Mouse (Mus musculus): Measurements from ENCODE around the gene Zfp536.
A peak's percentile ranks its signal among the peaks of the same experiment; 100 is the strongest.

The Zfp536 gene

DNA sequence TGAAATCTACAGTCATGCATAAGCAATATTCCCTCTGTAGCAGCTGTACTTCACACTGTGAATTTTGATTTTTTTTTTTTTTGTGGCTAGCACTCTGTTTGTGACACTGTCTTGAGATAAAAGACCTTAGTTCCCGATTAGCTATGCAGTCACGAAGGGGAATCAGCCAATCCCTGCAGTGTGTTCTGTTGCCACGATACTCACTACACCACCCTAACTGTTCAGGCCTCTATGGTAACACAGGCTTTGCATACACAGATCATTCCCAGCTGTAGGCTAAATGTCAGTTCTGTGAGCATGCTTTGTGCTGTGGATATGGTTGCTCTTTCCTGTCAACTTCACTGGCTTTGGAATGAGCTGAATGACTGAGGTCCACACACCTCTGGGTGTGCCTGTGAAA, 325.9 kb downstream of the Zfp536 start:
- DNase-seq: no peak

- DNase-seq: no peak
Observed at GRCm38 (mm10) chr7:37439912-37440311, 333.5 kb downstream of the Zfp536 start.

DNA sequence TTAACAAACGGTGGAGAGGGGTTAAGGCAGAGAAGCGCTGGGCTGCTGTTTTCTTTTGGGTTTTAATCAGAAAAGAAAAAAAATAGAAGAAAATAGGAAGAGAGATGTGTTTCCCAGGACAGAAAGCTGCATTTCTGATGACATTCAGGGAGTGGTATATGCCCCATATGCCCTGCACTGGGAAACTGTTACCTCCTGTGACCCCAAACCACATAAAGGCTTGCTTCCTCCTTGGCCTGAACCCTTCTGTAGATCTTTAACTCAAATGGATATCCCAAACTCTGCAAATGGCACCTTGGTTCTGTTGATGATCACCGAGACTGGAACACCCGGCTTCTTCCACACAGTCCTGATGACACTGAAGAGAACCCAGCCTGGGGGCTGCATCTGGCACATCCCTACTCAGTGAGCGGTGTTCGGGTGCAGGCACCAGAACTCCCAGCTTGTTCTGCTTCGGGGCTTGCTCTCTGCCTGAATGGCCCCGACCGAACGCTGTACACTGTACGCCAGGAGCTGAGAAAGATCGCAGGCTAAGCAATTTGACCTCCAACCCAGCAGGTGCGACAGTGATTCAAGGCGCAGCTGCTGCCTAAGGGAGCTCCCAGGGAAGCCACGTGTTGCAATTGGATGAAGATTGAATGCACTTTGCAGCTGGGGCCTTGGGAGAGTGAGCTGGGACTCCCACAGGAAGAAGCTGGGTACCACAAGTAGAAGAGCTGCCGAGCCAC, 334.2 kb downstream of the Zfp536 start:
- DNase-seq: no peak

GRCm38 (mm10) chr7:37437887-37438286, 335.6 kb downstream of the Zfp536 start:
- DNase-seq: no peak

- DNase-seq: peak; percentile 69 to 85
Observed at GRCm38 (mm10) chr7:37433156-37433555, 340.3 kb downstream of the Zfp536 start.

GRCm38 (mm10) chr7:37431471-37431870, 342.0 kb downstream of the Zfp536 start:
- no peak for DNase-seq

DNA sequence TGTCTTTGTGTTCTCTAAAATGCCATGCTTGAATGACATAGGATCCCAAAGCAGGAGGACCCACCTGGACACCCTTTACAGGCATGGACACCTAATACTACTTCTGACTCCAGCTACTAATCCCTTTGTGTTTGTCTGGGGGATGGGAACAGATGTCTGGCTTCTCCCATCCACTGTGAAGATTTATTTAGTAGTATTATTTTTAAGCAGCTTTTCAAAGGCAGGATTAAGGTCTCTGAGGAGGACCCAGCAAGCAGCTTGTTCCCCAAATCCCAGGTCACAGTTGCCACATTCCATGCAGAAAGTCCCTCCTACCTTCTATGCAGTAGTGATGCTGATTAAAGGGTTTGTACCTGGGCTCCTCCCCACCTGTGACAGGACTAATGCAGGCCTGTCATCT, 347.4 kb downstream of the Zfp536 start:
- DNase-seq: no peak

DNA sequence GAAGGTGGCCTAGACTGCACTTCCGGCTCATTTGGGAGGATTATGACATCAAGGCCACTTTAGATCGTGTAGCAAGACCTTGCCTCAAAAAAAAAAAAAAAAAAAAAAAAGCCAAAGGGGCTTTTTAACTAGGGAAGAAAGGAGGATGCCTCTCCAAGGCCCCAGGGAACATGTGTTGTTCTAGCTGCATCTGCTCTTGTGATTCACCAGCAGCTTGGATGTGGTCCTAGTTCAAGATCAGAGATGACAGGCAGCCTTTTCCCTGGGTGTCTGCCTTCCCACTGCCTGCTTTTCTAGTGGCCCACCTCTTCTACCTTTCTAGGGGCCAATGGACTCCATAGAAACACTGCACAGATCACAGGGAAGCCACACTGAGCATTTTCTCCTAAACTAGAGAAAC, 350.5 kb downstream of the Zfp536 start:
- DNase-seq: no peak

Data from thymus, adult 18-20 months (tissue).